Mouse (Mus musculus) liver, postnatal 0 days (tissue): ENCODE data around the gene Gm37240.

Experiments used
- CTCF ChIP-seq: sonication (generic); IDR thresholded peaks from 2 replicates; pipeline ENCODE4 v1.5.1; 2016; ENCODE audit warnings: antibody characterized with exemption, low read depth
- EP300 ChIP-seq: IDR thresholded peaks from 2 replicates; pipeline ENCODE4 v1.6.1; 2016; ENCODE audit warnings: antibody characterized with exemption, low read depth, mild to moderate bottlenecking

DNA sequence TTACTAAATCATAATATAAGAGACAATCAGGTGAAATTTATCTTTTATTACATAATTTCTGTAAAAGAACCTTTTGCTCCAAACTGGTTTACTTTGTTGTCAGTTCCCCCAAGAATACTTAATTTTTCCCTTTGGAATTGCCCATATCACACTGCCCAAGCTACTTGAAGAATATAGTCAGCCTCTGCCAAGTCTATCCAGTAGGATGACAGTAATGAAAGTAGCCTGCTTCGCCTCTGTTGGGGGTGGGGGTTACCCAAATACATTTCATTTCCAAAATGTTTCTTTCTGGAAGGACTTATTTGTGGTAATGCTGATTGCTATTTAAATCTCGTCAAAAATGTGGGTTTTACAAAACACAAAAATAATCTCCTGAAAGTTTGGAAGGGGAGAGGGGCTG is 935.6 kb downstream of the Gm37240 start:
- no peak for TF ChIP-seq EP300
- TF ChIP-seq CTCF = no peak
